Mouse (Mus musculus) liver, embryonic 14.5 days (tissue): ENCODE data around the gene Tenm2. TPM values are rescaled to one million over a fixed set of nuclear protein-coding genes. Genes with fewer than 3 reads are reported as not detected.

ENCODE experiments used
- ATAC-seq: fragments of 200-750 bp; cut with Nextera tagmentation; 2 replicates; pipeline ENCODE4 v1.8.0; 2017; ENCODE audit warnings: moderate number of reproducible peaks, mild to moderate bottlenecking, moderate library complexity; ENCODE audit not compliant: insufficient read depth
- DNase-seq, 3 experiments: peaks; one replicate each; pipeline ENCODE4 v3.0.0-alpha.2; 2012 to 2013; ENCODE audit warnings: low read depth in 3 of 3, low spot score in 3 of 3
- H3K27ac ChIP-seq: fragments of 300-500 bp; sonication (generic); 2 replicates; pipeline ENCODE4 v1.5.1; 2014; ENCODE audit warnings: moderate library complexity, mild to moderate bottlenecking, control low read depth, inconsistent platforms
- H3K27me3 ChIP-seq: fragments of 300-500 bp; sonication (generic); 2 replicates; pipeline ENCODE4 v1.6.1; 2014; ENCODE audit warnings: mild to moderate bottlenecking, low read length, moderate library complexity; ENCODE audit not compliant: control insufficient read depth, insufficient read depth
- H3K36me3 ChIP-seq: fragments of 300-500 bp; sonication (generic); replicated peaks from 2 replicates; pipeline ENCODE4 v1.6.1; 2014; ENCODE audit warnings: low read depth; ENCODE audit not compliant: control insufficient read depth, insufficient read depth
- H3K4me1 ChIP-seq, 2 experiments: fragments of 200-500 bp in 1 of 2; fragments of 300-500 bp in 1 of 2; sonication (generic) in 1 of 2; replicated peaks; 2 replicates each; pipeline ENCODE4 v1.6.1; 2012 to 2014; ENCODE audit warnings: antibody characterized with exemption in 1 of 2, inconsistent platforms in 1 of 2, low read length in 1 of 2; ENCODE audit not compliant: control insufficient read depth in 2 of 2, insufficient read depth in 2 of 2
- H3K4me2 ChIP-seq: fragments of 300-500 bp; sonication (generic); 2 replicates; pipeline ENCODE4 v1.6.1; 2014; ENCODE audit warnings: low read depth, mild to moderate bottlenecking, control low read depth, moderate library complexity
- H3K4me3 ChIP-seq, 2 experiments: fragments of 200-500 bp in 1 of 2; fragments of 300-500 bp in 1 of 2; sonication (generic) in 1 of 2; 2 replicates each; pipeline ENCODE4 v1.5.1; 2012 to 2014; ENCODE audit warnings: low read depth in 2 of 2, low read length in 2 of 2, mild to moderate bottlenecking in 2 of 2, control low read depth in 1 of 2, inconsistent platforms in 1 of 2, moderate library complexity in 1 of 2; ENCODE audit not compliant: insufficient read depth in 1 of 2
- H3K9ac ChIP-seq: fragments of 300-500 bp; sonication (generic); replicated peaks from 2 replicates; pipeline ENCODE4 v1.6.1; 2014; ENCODE audit warnings: mild to moderate bottlenecking, control low read depth, moderate library complexity
- H3K9me3 ChIP-seq: fragments of 300-500 bp; sonication (generic); 2 replicates; pipeline ENCODE4 v1.6.1; 2016; ENCODE audit warnings: low read length, mixed read lengths; ENCODE audit not compliant: control insufficient read depth
- CTCF ChIP-seq: IDR thresholded peaks from 2 replicates; pipeline ENCODE4 v1.5.1; 2016; ENCODE audit warnings: antibody characterized with exemption, low read depth, control low read depth
- EP300 ChIP-seq: IDR thresholded peaks from 2 replicates; pipeline ENCODE4 v1.6.1; 2016; ENCODE audit warnings: antibody characterized with exemption, low read depth
- WGBS: fragments of 180-500 bp; shearing (Covaris S2); extraction: QIAGEN DNeasy Blood & Tissue Kit; methylation state at CpG from one replicate; pipeline ENCODE4 v1.1.7; 2014; ENCODE audit not compliant: insufficient replicate concordance; 5-methylcytosine and 5-hydroxymethylcytosine counted together
- polyA plus RNA-seq, 2 experiments: library from polyadenylated mRNA; depleted of rRNA in 1 of 2; stranded (reverse) in 1 of 2; unstranded in 1 of 2; fragments of >200 nt; fragmentation: Nextera tagmentation in 1 of 2; extraction: Ambion mirVana in 1 of 2; gene quantifications; 2 replicates each; pipeline versions ENCODE4 v1.2.1 to v1.2.3; 2012 to 2014

The Tenm2 gene
- polyA plus RNA-seq, 2 experiments: 0.06 TPM; not detected in 1

DNA sequence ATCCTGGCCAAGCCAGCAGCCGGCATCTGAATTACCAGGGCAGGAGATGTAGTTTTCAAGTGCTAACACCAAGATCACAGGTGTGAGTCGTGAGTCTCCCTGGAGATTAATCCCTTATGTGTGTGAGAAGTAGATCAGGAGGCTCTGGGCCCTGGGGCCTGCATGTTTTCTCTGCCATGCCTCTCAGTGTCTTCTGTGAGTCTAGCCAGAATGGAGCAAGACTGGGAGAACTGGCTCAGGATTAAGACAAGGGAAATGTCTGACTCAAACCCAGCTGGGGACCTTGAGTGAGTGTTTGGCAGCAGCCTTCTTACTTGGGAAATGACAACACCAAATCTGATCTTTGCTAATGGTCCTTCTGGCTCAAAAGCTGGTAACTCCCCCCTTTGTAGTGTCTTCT lies 1183.2 kb downstream of the Tenm2 start:
- no peak overlapping the region for H3K4me3 ChIP-seq
- DNase-seq (no peak), ATAC-seq (no peak)
- 32% methylated on average over 2 of the region's 2 CpGs for WGBS
- H3K27me3 ChIP-seq: no peaks in the 10 kb centered on the region
- no peak for TF ChIP-seq EP300
- TF ChIP-seq CTCF: no peak
- H3K4me1 ChIP-seq: no peaks in the 10 kb centered on the region
- H3K36me3 ChIP-seq: no peaks in the 10 kb centered on the region
- no peak overlapping the region for H3K27ac ChIP-seq
- no peaks in the 10 kb centered on the region for H3K9me3 ChIP-seq
- H3K9ac ChIP-seq: no peak overlapping the region
- H3K4me2 ChIP-seq: no peak overlapping the region

DNA sequence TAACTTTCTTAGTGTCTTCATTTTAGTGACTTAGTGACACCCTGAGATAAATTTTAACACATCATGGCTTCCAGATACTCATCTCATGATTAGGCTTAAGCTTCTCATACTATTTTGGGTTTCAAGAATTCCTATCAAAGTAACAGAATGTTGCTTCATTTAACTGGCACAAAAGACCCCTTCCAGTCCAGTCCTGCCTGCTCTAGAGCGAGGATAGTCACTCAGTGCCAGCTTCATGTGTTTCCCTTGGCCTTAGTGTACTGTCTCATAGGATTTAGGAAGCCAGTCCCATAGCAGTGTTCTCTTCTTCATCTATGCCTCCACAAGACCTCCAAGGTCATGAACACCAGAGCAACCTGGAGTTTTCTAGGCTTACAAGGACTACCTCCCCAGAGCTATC lies 1183.7 kb downstream of the Tenm2 start:
- no peak for ATAC-seq
- H3K9me3 ChIP-seq: no peaks in the 10 kb centered on the region
- H3K9ac ChIP-seq: no peak overlapping the region
- no peaks in the 10 kb centered on the region for H3K36me3 ChIP-seq
- H3K27me3 ChIP-seq: no peaks in the 10 kb centered on the region
- H3K4me1 ChIP-seq: no peaks in the 10 kb centered on the region
- 57% methylated on average over 1 of the region's 1 CpGs for WGBS
- no peak overlapping the region for H3K27ac ChIP-seq
- TF ChIP-seq CTCF (no peak), EP300 (no peak)
- no peak for DNase-seq
- no peak overlapping the region for H3K4me2 ChIP-seq
- H3K4me3 ChIP-seq: no peak overlapping the region

DNA sequence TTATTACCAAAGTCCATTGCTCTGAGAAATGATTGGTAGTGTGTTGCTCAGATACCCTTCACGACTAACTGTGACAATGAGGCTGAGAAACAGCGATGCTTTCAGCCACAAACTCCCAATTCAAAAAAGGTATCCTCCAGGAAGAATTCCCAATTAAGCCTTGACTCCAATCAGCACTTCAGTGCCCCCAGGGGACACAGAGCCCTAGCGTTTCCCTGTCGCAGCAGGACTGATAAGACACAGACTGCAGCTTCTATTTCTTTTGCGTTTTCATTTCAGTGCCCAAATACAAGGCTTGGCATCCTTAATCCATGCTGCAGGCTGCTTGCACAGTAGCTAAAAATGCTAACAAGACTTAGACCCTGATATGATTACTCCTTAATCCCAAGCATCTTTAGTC lies 1186.2 kb downstream of the Tenm2 start:
- no peak for ATAC-seq
- H3K4me3 ChIP-seq: no peak overlapping the region
- 22% methylated on average over 5 of the region's 5 CpGs for WGBS
- no peak for DNase-seq
- H3K9me3 ChIP-seq: no peaks in the 10 kb centered on the region
- H3K27me3 ChIP-seq: no peaks in the 10 kb centered on the region
- no peaks in the 10 kb centered on the region for H3K36me3 ChIP-seq
- TF ChIP-seq CTCF (no peak), EP300 (no peak)
- no peak overlapping the region for H3K4me2 ChIP-seq
- H3K27ac ChIP-seq: no peak overlapping the region
- H3K9ac ChIP-seq: no peak overlapping the region
- H3K4me1 ChIP-seq: no peaks in the 10 kb centered on the region

DNA sequence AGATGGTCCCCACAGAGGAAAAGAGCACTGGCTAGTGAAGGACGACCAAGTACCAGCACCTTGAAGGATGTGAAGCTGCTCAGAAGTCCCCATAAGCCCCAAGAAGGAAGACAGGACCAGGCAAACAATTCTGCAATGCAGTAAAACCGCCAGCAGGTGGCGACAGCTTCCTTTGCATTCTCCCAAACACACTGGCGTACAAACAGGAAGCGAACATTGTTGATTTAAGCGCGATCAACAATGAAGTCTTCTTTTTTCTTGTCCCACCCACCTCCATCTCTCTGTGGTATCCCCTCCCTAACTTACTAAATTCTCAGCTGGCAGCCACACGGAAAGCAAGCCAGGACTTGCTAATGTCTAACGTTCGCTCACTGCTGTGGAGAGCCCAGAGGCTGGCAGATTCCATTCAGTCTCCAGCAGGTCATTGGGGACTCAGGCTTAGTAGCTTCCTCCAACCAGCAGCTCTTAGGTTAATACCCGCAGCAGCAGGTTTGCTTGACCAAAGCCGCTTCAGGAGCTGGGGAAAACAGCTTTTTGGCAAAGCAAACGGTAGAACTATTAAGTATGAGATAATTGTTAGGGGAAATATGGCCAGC lies 1190.0 kb downstream of the Tenm2 start:
- DNase-seq (peak; percentile 14 to 38 (median 17)), ATAC-seq (no peak)
- TF ChIP-seq EP300 (no peak), CTCF (peak; percentile 92)
- H3K4me3 ChIP-seq: peak overlapping the region; percentile 37 to 64
- H3K27me3 ChIP-seq: no peaks in the 10 kb centered on the region
- H3K9me3 ChIP-seq: no peaks in the 10 kb centered on the region
- no peak overlapping the region for H3K9ac ChIP-seq
- no peak overlapping the region for H3K27ac ChIP-seq
- H3K4me1 ChIP-seq: no peaks in the 10 kb centered on the region
- no peaks in the 10 kb centered on the region for H3K36me3 ChIP-seq
- 3% methylated on average over 13 of the region's 13 CpGs for WGBS
- peak overlapping the region; percentile 55 for H3K4me2 ChIP-seq

DNA sequence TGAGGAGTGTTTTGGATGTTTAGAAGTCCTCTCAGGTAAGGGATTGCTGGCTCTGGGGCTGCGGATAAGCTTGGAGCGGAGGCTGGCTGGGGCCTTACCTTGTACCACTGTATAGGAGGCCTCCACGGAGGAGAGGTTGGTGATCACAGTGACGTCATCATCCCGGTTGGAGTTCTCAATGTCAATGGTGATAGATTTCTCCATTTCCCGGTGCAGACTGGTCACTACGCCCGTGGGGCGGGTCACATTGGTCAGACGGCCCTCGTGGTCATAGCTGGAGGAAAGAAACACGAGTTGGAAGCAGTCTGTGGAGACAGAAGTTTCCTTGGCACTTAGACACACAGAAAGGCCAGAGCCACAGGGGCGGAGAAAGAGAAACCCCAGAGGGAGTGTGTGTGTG lies 1194.4 kb downstream of the Tenm2 start:
- ATAC-seq (no peak), DNase-seq (no peak)
- 51% methylated on average over 13 of the region's 13 CpGs for WGBS
- Histone ChIP-seq H3K4me2 (no peak overlapping the region), H3K36me3 (no peaks in the 10 kb centered on the region), H3K27ac (no peak overlapping the region), H3K27me3 (no peaks in the 10 kb centered on the region), H3K9me3 (no peaks in the 10 kb centered on the region), H3K4me1 (no peaks in the 10 kb centered on the region), H3K9ac (no peak overlapping the region), H3K4me3 (no peak overlapping the region)
- TF ChIP-seq CTCF (no peak), EP300 (no peak)
